Mouse (Mus musculus): ENCODE results near the gene Gpr39. TPM values are rescaled to one million over a fixed set of nuclear protein-coding genes. Genes with fewer than 3 reads are reported as not detected.

Gene Gpr39
- polyA plus RNA-seq, 1 experiment from 2014 or later: 0.07 TPM

DNA sequence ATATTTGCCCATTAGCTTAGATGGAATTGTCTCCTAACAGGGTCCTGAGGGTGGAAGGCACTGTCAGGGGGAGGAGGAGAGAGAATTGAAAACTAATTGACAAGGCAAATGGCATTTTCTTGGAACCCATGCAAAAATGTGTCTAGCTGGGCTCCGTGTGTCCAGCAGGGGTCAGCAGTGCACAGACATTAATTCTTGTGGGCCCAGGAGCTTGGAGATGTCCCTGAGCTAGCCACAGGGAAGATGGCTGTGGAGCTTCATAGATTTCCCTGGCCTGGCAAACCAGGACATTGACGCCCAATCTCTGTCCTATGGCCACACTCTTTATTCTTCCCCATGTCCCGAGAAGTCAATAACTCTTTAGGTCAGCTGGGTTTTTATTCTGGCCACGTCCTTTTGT, 113.0 kb downstream of the Gpr39 start:
- Histone ChIP-seq H3K27me3 (replicated peaks; ENCODE audit: control insufficient read depth, insufficient read depth, low read length) (no peaks in the 10 kb centered on the region), H3K9me3 (ENCODE audit: control insufficient read depth, low read length) (no peaks in the 10 kb centered on the region), H3K36me3 (ENCODE audit: control insufficient read depth, insufficient read depth, low read length) (no peaks in the 10 kb centered on the region), H3K27ac (replicated peaks; ENCODE audit: low read depth, low read length) (no peak overlapping the region), H3K4me2 (ENCODE audit: low read depth, low read length) (no peak overlapping the region), H3K4me1 (ENCODE audit: control insufficient read depth, insufficient read depth, low read length) (no peaks in the 10 kb centered on the region), H3K9ac (ENCODE audit: low read depth, low read length) (no peak overlapping the region), H3K4me3 (ENCODE audit: low read depth, low read length) (no peak overlapping the region)
- ATAC-seq (ENCODE audit: low read depth) (no peak), DNase-seq (ENCODE audit: low spot score) (peak; percentile 66)
- 23% methylated on average over 4 of the region's 4 CpGs for WGBS

GRCm38 (mm10) chr1:125800506-125800905, 123.7 kb downstream of the Gpr39 start:
- H3K27me3 ChIP-seq (replicated peaks; ENCODE audit: control insufficient read depth, insufficient read depth, low read length): no peaks in the 10 kb centered on the region
- H3K9ac ChIP-seq (ENCODE audit: low read depth, low read length): no peak overlapping the region
- ATAC-seq (ENCODE audit: low read depth) (no peak), DNase-seq (ENCODE audit: low spot score) (no peak)
- no peaks in the 10 kb centered on the region for H3K36me3 ChIP-seq (ENCODE audit: control insufficient read depth, insufficient read depth, low read length)
- H3K9me3 ChIP-seq (ENCODE audit: control insufficient read depth, low read length): peaks cover 14% of the 10 kb centered on the region
- H3K27ac ChIP-seq (replicated peaks; ENCODE audit: low read depth, low read length): no peak overlapping the region
- no peaks in the 10 kb centered on the region for H3K4me1 ChIP-seq (ENCODE audit: control insufficient read depth, insufficient read depth, low read length)
- no peak overlapping the region for H3K4me2 ChIP-seq (ENCODE audit: low read depth, low read length)
- 91% methylated on average over 5 of the region's 5 CpGs for WGBS
- no peak overlapping the region for H3K4me3 ChIP-seq (ENCODE audit: low read depth, low read length)

DNA sequence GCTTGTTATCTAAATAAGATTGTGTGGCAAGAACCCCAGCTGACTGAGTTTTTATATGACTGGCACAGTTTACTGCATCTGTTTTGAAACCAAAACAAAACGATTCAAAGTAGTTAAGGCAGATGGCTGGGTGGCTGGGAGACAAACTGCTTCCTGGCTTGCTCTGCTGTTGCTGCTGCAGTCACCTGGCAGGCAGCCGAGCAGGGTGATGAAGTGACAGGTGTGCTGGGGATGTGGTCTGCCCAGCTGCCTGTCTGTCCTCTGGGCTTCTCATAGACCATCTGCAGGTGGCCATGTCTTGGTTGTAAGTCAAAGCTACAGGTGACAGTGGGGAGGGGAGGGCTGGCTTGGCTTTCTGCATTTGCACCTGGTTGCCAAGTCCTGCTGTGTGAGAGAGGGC, 131.6 kb downstream of the Gpr39 start:
- peak; percentile 31 for DNase-seq (ENCODE audit: low spot score)
- 61% methylated on average over 2 of the region's 2 CpGs for WGBS
- ATAC-seq (ENCODE audit: low read depth): peak; percentile 80; the same call in 1 of the 2 replicates
- Histone ChIP-seq H3K4me2 (ENCODE audit: low read depth, low read length) (no peak overlapping the region), H3K36me3 (ENCODE audit: control insufficient read depth, insufficient read depth, low read length) (no peaks in the 10 kb centered on the region), H3K4me3 (ENCODE audit: low read depth, low read length) (no peak overlapping the region), H3K27ac (replicated peaks; ENCODE audit: low read depth, low read length) (no peak overlapping the region), H3K4me1 (ENCODE audit: control insufficient read depth, insufficient read depth, low read length) (no peaks in the 10 kb centered on the region), H3K27me3 (replicated peaks; ENCODE audit: control insufficient read depth, insufficient read depth, low read length) (no peaks in the 10 kb centered on the region), H3K9me3 (ENCODE audit: control insufficient read depth, low read length) (no peaks in the 10 kb centered on the region), H3K9ac (ENCODE audit: low read depth, low read length) (no peak overlapping the region)

DNA sequence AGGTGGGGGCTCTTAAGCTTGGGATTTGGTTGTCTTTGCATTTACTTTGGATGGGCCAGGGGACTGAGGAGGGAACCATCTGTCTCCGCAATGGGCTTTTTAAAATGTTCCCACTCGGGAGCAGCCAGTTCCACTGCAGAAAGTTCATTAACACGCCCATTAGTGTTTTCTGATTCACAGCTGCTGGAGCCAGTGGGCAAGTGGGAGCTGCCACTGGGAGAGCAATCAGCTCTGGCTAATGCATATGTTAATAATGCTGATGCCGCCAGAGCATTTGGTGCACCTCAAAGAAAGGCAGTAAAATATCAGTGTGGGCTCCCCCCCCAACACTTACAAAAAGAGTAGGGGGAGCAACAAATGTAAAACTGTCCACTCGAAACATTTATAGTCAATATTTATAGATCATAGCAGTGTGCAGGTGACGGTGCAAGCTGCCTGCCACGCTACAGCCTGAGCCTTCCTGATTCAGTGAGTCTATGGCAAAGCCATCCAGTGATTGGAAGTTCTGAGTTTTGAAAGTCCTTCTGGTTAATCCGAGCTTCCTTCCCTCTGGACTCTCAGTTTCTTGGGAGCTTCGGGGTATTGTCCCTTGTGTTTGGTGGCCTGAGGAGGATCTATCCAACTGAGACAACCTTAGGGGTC, 136.5 kb downstream of the Gpr39 start:
- no peak overlapping the region for H3K4me3 ChIP-seq (ENCODE audit: low read depth, low read length)
- WGBS: 75% methylated on average over 9 of the region's 9 CpGs
- ATAC-seq (ENCODE audit: low read depth) (no peak), DNase-seq (ENCODE audit: low spot score) (no peak)
- H3K27me3 ChIP-seq (replicated peaks; ENCODE audit: control insufficient read depth, insufficient read depth, low read length): no peaks in the 10 kb centered on the region
- no peak overlapping the region for H3K4me2 ChIP-seq (ENCODE audit: low read depth, low read length)
- no peaks in the 10 kb centered on the region for H3K9me3 ChIP-seq (ENCODE audit: control insufficient read depth, low read length)
- H3K9ac ChIP-seq (ENCODE audit: low read depth, low read length): no peak overlapping the region
- no peak overlapping the region for H3K27ac ChIP-seq (replicated peaks; ENCODE audit: low read depth, low read length)
- no peaks in the 10 kb centered on the region for H3K4me1 ChIP-seq (ENCODE audit: control insufficient read depth, insufficient read depth, low read length)
- no peaks in the 10 kb centered on the region for H3K36me3 ChIP-seq (ENCODE audit: control insufficient read depth, insufficient read depth, low read length)

- Histone ChIP-seq H3K4me3 (ENCODE audit: low read depth, low read length) (no peak overlapping the region), H3K4me1 (ENCODE audit: control insufficient read depth, insufficient read depth, low read length) (peaks cover 3% of the 10 kb centered on the region; the same call in 1 of the 2 replicates), H3K27me3 (replicated peaks; ENCODE audit: control insufficient read depth, insufficient read depth, low read length) (no peaks in the 10 kb centered on the region), H3K27ac (replicated peaks; ENCODE audit: low read depth, low read length) (no peak overlapping the region), H3K4me2 (ENCODE audit: low read depth, low read length) (no peak overlapping the region), H3K36me3 (ENCODE audit: control insufficient read depth, insufficient read depth, low read length) (no peaks in the 10 kb centered on the region), H3K9me3 (ENCODE audit: control insufficient read depth, low read length) (no peaks in the 10 kb centered on the region), H3K9ac (ENCODE audit: low read depth, low read length) (no peak overlapping the region)
- DNase-seq (ENCODE audit: low spot score) (no peak), ATAC-seq (ENCODE audit: low read depth) (no peak)
- 91% methylated on average over 7 of the region's 7 CpGs for WGBS
These were observed 144.3 kb downstream of the Gpr39 start for GRCm38 (mm10) chr1:125821101-125821500.

GRCm38 (mm10) chr1:125823611-125824010, 146.8 kb downstream of the Gpr39 start:
- H3K9ac ChIP-seq (ENCODE audit: low read depth, low read length): no peak overlapping the region
- no peak overlapping the region for H3K4me3 ChIP-seq (ENCODE audit: low read depth, low read length)
- no peaks in the 10 kb centered on the region for H3K36me3 ChIP-seq (ENCODE audit: control insufficient read depth, insufficient read depth, low read length)
- H3K27me3 ChIP-seq (replicated peaks; ENCODE audit: control insufficient read depth, insufficient read depth, low read length): no peaks in the 10 kb centered on the region
- DNase-seq (ENCODE audit: low spot score) (no peak), ATAC-seq (ENCODE audit: low read depth) (no peak)
- H3K27ac ChIP-seq (replicated peaks; ENCODE audit: low read depth, low read length): no peak overlapping the region
- H3K9me3 ChIP-seq (ENCODE audit: control insufficient read depth, low read length): no peaks in the 10 kb centered on the region
- H3K4me2 ChIP-seq (ENCODE audit: low read depth, low read length): no peak overlapping the region
- 74% methylated on average over 4 of the region's 4 CpGs for WGBS
- H3K4me1 ChIP-seq (ENCODE audit: control insufficient read depth, insufficient read depth, low read length): peaks cover 3% of the 10 kb centered on the region; the same call in 1 of the 2 replicates

GRCm38 (mm10) chr1:125837507-125837906, 160.7 kb downstream of the Gpr39 start:
- no peak overlapping the region for H3K4me2 ChIP-seq (ENCODE audit: low read depth, low read length)
- 25% methylated on average over 1 of the region's 1 CpGs for WGBS
- H3K4me1 ChIP-seq (ENCODE audit: control insufficient read depth, insufficient read depth, low read length): no peaks in the 10 kb centered on the region
- no peak for ATAC-seq (ENCODE audit: low read depth)
- no peak overlapping the region for H3K4me3 ChIP-seq (ENCODE audit: low read depth, low read length)
- no peaks in the 10 kb centered on the region for H3K9me3 ChIP-seq (ENCODE audit: control insufficient read depth, low read length)
- H3K27ac ChIP-seq (replicated peaks; ENCODE audit: low read depth, low read length): no peak overlapping the region
- H3K36me3 ChIP-seq (ENCODE audit: control insufficient read depth, insufficient read depth, low read length): no peaks in the 10 kb centered on the region
- H3K9ac ChIP-seq (ENCODE audit: low read depth, low read length): no peak overlapping the region
- DNase-seq (ENCODE audit: low spot score): no peak
- H3K27me3 ChIP-seq (replicated peaks; ENCODE audit: control insufficient read depth, insufficient read depth, low read length): no peaks in the 10 kb centered on the region

GRCm38 (mm10) chr1:125839746-125840392, 163.1 kb downstream of the Gpr39 start:
- no peaks in the 10 kb centered on the region for H3K36me3 ChIP-seq (ENCODE audit: control insufficient read depth, insufficient read depth, low read length)
- no peak for ATAC-seq (ENCODE audit: low read depth)
- H3K27ac ChIP-seq (replicated peaks; ENCODE audit: low read depth, low read length): no peak overlapping the region
- H3K9ac ChIP-seq (ENCODE audit: low read depth, low read length): no peak overlapping the region
- no peak overlapping the region for H3K4me2 ChIP-seq (ENCODE audit: low read depth, low read length)
- no peak for DNase-seq (ENCODE audit: low spot score)
- no peaks in the 10 kb centered on the region for H3K9me3 ChIP-seq (ENCODE audit: control insufficient read depth, low read length)
- H3K4me1 ChIP-seq (ENCODE audit: control insufficient read depth, insufficient read depth, low read length): no peaks in the 10 kb centered on the region
- no peaks in the 10 kb centered on the region for H3K27me3 ChIP-seq (replicated peaks; ENCODE audit: control insufficient read depth, insufficient read depth, low read length)
- 50% methylated on average over 12 of the region's 13 CpGs for WGBS
- H3K4me3 ChIP-seq (ENCODE audit: low read depth, low read length): no peak overlapping the region

DNA sequence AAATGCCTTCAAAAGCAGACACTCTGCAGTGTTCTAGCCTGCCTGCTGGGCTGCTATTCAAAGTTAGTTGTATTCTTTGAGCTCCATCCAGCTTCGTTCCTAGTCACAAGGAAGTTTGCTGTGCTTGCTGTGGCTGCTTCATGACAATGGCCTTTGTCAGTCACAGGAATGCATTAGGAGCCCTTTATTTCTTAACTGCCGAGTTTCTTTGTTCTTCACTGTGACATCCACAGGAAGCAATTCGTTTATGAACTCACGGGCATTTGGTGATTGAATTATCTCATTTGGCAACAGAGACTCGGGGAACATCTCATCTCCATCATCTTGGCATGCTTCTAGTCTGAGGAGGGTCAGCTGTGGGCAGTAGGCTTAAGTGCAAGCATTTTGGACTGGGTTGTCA, 177.9 kb downstream of the Gpr39 start:
- H3K27me3 ChIP-seq (replicated peaks; ENCODE audit: control insufficient read depth, insufficient read depth, low read length): no peaks in the 10 kb centered on the region
- H3K4me2 ChIP-seq (ENCODE audit: low read depth, low read length): no peak overlapping the region
- no peaks in the 10 kb centered on the region for H3K9me3 ChIP-seq (ENCODE audit: control insufficient read depth, low read length)
- no peaks in the 10 kb centered on the region for H3K36me3 ChIP-seq (ENCODE audit: control insufficient read depth, insufficient read depth, low read length)
- H3K4me1 ChIP-seq (ENCODE audit: control insufficient read depth, insufficient read depth, low read length): no peaks in the 10 kb centered on the region
- 20% methylated on average over 5 of the region's 5 CpGs for WGBS
- H3K9ac ChIP-seq (ENCODE audit: low read depth, low read length): no peak overlapping the region
- H3K27ac ChIP-seq (replicated peaks; ENCODE audit: low read depth, low read length): no peak overlapping the region
- DNase-seq (ENCODE audit: low spot score) (no peak), ATAC-seq (ENCODE audit: low read depth) (no peak)
- H3K4me3 ChIP-seq (ENCODE audit: low read depth, low read length): no peak overlapping the region

All from embryonic facial prominence, embryonic 14.5 days (tissue).